Mouse (Mus musculus) ES-Bruce4 (cell line): Measurements from ENCODE around the gene Klhl12.

Experiments
- CTCF ChIP-seq: IDR thresholded peaks from one replicate; pipeline ENCODE4 v1.8.1; 2011; ENCODE audit warnings: low read depth, low read length
- POLR2A ChIP-seq: IDR thresholded peaks from one replicate; pipeline ENCODE4 v1.8.1; 2011; ENCODE audit warnings: low read length; ENCODE audit not compliant: insufficient read depth

DNA sequence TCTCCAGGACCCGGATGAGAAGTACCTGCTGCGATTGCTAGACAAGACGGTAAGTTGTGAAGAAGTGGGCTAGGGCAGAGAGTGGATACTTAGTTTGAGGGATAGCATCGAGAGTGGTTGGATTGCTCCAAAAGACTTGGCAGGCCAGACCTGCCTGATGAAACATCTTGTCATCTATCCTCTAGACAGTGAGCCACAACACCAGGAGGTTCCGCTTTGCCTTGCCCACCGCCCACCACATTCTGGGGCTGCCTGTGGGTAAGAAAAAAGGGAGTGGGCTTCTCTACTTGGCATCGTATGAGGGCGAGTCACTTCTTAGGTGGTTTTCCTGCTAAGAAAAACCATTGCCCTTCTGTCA is 48.9 kb upstream of the Klhl12 start:
- TF ChIP-seq POLR2A (no peak), CTCF (no peak)
